Mouse (Mus musculus) leukemia stem cell, adult 10-12 weeks (primary cell): Measurements from ENCODE around the gene Ntn4. TPM values are rescaled to one million over a fixed set of nuclear protein-coding genes. Genes with fewer than 3 reads are reported as not detected.

Source experiments
- polyA plus RNA-seq: library from polyadenylated mRNA; stranded (reverse); fragments of >175 nt; gene quantifications from 2 replicates; pipeline ENCODE4 v1.2.3, GENCODE M21; 2012; ENCODE audit warnings: low replicate concordance

Ntn4 gene
- 0.54 and 0.82 TPM in 2 replicates for polyA plus RNA-seq

GRCm38 (mm10) chr10:93640521-93640952 is at the start of gene Ntn4:
TSS of gene Ntn4 (plus strand) at chr10:93640681.

Other genes with a start within 250 kb of the Ntn4 start
- 24.8 and 81.9 TPM in 2 replicates for gene Lta4h, start 187.3 kb upstream of the Ntn4 start, polyA plus RNA-seq
- gene Hal, start 151.9 kb upstream of the Ntn4 start, polyA plus RNA-seq = 0.26 TPM in 1 of 2 replicates, not detected in the other
- not detected in 2 replicates for gene Amdhd1, start 100.6 kb upstream of the Ntn4 start, polyA plus RNA-seq
- not detected in 2 replicates for gene Ccdc38, start 100.0 kb upstream of the Ntn4 start, polyA plus RNA-seq
- gene Snrpf, start 51.0 kb upstream of the Ntn4 start, polyA plus RNA-seq = 66.1 and 73.0 TPM in 2 replicates
- 0.09 TPM in 1 of 2 replicates, not detected in the other for gene Usp44, start 190.9 kb downstream of the Ntn4 start, polyA plus RNA-seq